Mouse (Mus musculus): ENCODE measurements at regions not wholly inside any gene's neighbourhood (a gene's known extent, or its start where the extent isn't known, plus 50 kb on each side); places are given as distances from the start of the nearest gene placed in this dataset.

DNA sequence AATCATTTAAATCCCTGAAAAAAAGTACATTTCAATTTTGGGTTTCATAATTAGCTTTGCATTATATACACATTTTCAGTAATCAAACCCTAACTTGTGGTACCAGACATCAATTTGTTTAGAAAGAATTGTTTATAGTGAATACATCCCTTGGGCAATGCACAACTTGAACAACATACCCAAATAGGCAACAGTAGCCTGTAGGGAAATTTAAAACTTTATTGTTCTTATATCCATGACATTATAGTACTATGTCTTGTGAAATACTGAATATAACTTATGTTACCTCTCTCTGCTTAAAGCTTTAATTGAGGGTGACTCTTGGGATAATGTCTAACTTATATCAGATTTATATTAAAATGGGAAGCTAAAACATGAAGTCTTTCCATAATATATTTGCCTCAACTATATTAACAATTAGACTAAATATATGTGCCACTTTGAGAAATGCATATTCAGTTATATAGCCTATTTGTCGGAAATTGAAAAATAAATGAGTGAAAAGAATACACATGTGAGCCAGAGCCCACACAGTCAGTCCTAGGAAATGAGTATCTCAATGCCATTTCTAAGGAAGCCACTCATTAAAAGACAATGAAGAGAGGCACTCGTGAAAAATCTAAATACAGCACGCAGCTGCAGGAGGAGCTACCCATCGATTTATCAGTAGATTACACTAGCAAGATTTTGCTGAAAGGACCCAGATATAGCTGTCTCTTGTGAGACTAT lies 458.1 kb upstream of the Slitrk6 start:
- no peak for DNase-seq (ENCODE audit: low spot score in 2 of 2)

DNA sequence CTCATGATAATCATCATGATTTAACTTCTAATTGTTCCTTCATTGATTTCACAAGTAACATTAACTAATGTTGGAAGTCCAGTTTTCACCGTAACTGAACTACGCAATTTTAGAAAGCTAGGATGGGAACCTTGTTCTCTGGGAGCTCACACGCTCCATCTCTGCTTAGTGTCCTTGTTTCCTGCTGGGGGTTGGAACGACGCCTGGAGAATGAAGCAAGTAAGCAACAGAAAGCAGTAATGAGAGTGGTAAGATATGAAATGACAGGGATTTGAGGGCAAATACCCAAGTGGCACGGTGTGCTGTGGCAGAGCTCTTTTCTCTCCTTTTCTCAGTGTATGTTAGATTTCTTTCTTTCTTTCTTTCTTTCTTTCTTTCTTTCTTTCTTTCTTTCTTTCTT lies 448.0 kb upstream of the Slitrk5 start:
- DNase-seq (ENCODE audit: low spot score in 2 of 2), result no peak

- no peak for DNase-seq (ENCODE audit: low spot score in 2 of 2)
Measured at GRCm38 (mm10) chr14:111239121-111239520, 435.8 kb upstream of the Slitrk5 start.

DNA sequence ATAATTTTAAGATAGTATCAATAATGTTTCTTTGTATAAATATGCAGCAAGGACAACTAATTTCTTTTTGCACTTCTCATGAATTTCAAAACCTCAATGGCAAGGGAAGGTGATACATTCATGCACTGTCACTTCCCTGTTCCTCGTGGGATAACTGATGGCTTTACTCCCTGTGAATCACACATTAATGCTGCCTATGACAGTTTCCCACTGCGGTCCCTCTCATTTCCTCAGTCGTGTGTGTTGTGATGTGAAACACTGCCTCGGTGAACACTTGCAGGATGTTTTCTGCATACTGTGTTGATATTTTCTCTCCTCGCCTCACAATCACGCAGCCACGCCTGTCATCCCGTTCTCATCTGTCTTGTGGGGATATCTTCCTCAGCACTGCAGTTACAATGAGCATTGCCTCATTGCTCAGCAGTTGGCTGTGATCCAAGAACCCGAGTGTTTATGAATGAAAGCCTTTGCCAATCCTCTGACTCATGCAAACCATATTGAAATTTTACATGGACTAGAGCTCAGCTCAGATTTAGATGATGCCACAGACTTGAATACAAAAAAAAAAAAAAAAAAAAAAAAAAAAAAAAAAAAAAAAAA lies 425.4 kb upstream of the Slitrk5 start:
- DNase-seq (ENCODE audit: low spot score in 2 of 2), result peak; percentile 27 to 43

DNA sequence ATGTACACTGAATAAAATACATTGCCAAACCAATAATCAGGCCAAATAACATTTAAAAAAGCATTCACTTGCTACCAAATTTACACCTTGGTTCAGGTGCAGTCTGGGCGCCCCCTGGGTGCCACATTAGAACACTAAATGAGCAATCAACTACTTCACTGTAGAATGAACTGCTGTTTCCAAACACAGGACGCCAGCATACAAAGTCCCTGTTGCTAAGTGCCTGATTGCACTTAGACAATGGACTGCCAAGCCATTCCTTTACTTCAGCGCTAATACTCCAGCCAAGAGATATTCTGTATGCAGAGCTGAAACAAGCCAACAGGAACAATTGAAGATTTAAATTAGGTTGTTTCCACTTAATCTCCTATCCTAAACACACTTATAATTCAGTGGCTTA lies 421.7 kb upstream of the Slitrk5 start:
- no peak for DNase-seq (ENCODE audit: low spot score in 2 of 2)

DNA sequence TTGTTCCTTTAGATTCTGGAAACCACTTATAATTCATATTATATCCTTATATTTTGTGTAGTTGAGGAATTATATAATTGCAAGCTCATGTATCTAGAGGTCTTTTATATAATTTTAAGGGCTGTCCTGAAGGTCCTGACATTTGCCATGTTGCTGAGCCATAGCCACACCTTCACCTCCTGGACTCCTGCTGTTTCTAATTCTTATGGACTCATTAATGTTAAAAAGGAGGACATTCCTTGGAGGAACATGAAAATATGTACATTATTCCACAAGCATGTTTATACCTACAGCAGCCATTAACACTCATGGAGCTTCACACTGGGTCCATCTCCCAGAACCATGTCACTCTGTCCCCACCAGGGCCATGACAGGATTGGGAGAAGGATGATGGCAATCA lies 413.2 kb upstream of the Slitrk5 start:
- no peak for DNase-seq (ENCODE audit: low spot score in 2 of 2)

DNA sequence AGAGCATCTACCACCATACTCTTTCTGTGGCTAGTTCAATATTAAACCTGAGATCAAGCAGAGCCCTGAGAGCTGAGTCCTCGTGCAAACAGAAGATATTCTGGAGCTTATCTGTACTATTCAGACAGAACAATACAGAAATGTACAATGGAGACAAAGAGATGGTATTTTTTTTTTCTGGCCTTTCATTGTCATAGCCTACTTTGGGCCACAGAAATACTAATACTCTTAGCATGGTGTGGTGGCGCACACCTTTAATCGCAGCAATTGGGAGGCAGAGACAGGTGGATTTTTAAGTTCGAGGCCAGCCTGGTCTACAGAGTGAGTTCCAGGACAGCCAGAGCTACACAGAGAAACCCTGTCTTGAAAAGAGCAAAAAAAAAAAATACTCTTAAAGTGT lies 404.7 kb upstream of the Slitrk5 start:
- DNase-seq (ENCODE audit: low spot score in 2 of 2), result no peak

DNA sequence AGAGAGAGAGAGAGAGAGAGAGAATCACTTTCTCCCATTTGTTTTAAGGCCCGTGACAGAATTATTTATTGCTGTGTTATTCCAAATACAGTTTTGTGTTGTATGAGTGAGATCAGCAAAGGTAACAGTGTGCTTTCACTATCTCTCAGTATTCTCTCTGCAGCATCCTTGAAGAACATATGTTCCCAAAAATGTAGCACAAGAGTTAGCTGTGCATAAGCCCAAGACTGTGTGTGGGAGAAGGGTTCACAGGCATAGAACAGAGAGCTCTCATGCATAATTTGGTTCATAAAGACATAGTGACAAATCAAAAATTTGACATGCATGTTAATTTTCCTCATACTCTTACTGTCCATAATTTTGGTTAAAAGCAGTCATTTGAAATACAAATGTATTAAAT lies 393.5 kb upstream of the Slitrk5 start:
- no peak for DNase-seq (ENCODE audit: low spot score in 2 of 2)

- no peak for DNase-seq (ENCODE audit: low spot score in 2 of 2)
Measured at GRCm38 (mm10) chr14:111283681-111284461, 391.0 kb upstream of the Slitrk5 start.

GRCm38 (mm10) chr14:111285981-111286380 lies 388.9 kb upstream of the Slitrk5 start:
- DNase-seq (ENCODE audit: low spot score in 2 of 2), result no peak

- DNase-seq (ENCODE audit: low spot score in 2 of 2), result no peak
Measured at GRCm38 (mm10) chr14:111295521-111295920, 379.4 kb upstream of the Slitrk5 start.

- no peak for DNase-seq (ENCODE audit: low spot score in 2 of 2)
Measured at GRCm38 (mm10) chr14:111297796-111298195, 377.1 kb upstream of the Slitrk5 start.

DNA sequence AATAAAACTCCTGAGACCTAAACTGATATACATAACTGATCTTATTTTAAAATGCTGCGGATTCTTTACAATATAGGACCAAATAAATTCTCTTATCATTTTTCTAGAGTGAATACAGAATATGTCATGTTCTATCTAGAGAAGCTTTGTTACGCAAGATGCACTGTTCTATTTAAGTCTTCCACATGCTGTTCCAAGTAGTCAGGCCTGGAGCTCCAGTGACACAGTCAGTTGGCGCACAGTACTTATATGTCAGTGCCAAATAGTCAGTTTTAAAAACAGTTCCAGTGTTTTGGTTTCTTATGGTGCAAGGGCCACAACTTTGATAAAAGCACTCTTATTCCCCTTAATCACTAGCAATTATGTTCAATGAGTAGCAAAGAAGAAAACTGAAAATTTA lies 344.3 kb upstream of the Slitrk5 start:
- no peak for DNase-seq (ENCODE audit: low spot score in 2 of 2)

DNA sequence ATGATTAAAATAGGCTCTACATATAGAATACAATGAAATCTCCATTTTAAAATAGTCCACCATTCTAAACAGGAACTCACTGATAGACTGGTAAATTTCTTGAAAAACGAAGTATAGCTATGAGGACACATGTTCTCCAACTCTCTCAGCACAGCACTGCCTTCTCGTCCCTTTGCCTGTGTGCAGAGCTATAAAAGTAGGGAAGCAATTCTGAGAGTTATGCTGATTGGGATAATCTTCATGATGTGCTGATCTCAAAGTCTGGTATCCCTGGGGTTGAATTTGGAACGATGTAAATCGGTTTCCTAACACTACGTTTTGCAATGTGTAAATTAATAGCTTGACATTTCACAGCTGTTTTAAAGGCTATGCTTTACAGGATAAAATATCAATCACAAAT lies 321.4 kb upstream of the Slitrk5 start:
- no peak for DNase-seq (ENCODE audit: low spot score in 2 of 2)

- DNase-seq (ENCODE audit: low spot score in 2 of 2), result no peak
Measured at GRCm38 (mm10) chr14:111396803-111397202, 278.1 kb upstream of the Slitrk5 start.

DNA sequence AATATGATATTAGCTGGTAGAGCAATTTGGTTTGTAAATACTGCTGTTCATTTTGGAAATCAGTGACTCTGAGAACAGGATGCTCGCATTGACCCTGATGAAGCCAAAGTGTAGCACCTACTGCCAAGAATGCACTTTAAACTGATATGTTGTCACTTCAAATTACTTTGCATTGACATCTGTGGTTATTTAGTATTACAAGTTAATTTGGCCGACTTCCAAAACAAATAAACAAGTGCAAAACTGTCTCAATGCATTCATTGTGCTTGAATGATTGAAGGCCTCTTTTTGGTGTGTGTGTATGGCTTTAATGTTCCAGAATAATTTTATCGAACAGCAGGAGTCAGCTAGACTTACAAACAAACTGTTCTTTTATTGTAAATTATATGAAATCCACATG lies 274.1 kb upstream of the Slitrk5 start:
- DNase-seq (ENCODE audit: low spot score in 2 of 2), result no peak

DNA sequence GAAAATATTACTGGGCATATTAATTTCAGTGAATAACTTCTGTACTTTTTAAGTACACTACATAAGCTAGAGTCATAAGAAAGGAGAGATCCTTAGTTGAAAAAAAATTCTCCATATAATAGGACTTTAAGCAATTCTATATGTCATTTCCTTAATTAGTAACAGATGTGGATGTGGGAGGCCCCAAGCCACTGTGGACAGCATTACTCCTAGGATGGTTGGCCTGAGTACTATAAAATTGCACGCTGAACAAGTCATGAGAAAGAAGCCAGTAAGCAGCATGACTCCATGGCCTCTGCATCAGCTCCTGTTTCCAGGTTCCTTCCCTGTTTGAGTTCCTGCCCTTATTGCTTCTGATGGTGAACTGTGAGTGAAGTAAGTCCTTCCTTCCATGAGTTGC lies 272.4 kb upstream of the Slitrk5 start:
- no peak for DNase-seq (ENCODE audit: low spot score in 2 of 2)

- DNase-seq (ENCODE audit: low spot score in 2 of 2), result no peak
Measured at GRCm38 (mm10) chr14:111403555-111403954, 271.3 kb upstream of the Slitrk5 start.

- DNase-seq (ENCODE audit: low spot score in 2 of 2), result no peak
Measured at GRCm38 (mm10) chr14:111413543-111413942, 261.4 kb upstream of the Slitrk5 start.

DNA sequence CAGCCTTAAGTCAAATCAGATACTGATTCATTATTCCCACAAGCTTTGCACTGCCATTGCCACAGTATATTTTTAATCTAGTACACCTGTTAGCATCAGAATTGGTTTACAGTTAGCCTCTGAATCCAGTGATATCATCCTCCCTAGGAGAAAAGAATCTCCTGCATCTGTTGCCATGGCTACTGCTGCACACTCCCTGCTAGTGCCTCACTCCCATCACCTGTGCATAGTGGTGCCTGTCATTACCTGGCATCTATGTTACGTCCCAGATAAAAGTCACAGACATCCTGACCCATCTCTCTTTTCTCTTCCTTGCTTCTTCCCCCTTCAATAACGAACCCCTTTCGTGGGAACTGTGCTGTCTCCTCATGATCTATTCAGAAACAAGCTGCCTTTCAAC lies 256.4 kb upstream of the Slitrk5 start:
- no peak for DNase-seq (ENCODE audit: low spot score in 2 of 2)

DNA sequence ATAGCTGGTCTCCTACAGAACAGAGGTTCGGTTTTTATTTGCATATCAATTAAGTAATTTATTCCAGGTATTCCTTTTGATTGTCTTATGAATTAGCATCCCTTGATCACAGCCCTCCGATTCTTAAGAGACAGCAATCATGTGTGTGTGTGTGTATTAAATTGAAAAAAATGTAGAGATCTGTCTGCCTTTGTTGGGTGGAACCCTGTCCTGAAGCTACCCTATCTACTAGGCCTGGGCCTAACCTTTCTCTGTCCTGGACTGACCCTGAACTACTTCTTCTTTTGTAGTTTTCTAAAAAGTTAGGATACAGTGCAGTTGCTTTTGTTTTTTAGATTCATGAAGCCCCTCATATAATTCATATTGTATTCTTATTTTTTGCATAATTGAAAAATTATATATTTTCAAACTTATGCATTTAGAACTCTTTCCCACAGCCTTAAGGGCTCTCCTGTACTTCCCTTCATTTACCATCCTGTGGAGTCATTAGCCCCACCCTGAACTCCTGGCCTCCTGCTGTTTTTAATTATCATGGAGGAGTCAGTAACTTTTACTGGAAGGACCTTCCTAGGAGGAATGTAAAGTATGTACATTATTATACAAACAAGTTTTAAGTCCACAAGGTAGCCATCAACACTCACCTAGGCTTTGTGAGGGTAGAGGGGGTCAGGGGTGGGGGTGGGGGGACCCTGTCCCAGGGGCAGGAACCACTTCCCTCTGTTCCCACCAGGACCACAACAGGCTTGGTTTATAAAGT lies 245.6 kb upstream of the Slitrk5 start:
- no peak for DNase-seq (ENCODE audit: low spot score in 2 of 2)
